ENCODE assay signal across 8 mouse cellular contexts in genomic region chr10:11361985-11362692, GRCm38 (mm10). TPM values are rescaled to one million over a fixed set of nuclear protein-coding genes. Genes with fewer than 3 reads are reported as not detected.
DNase-seq lines count a peak whose midpoint lies in the region; ATAC-seq lines count a peak whose summit lies in the region.
"Had no signal": no experiment of that assay in that cellular context is flagged by ENCODE, and none has a peak within 500 bp of the region (broad histone marks: within the 10 kb centered on the region; RNA-seq: fewer than 3 reads in every experiment).

No protein-coding gene starts in this region.

- H3K4me3 ChIP-seq in kidney, embryonic 15.5 days (replicated peaks) = no peak overlapping the region
- H3K4me3 ChIP-seq in forebrain, embryonic 13.5 days = no peak overlapping the region
- H3K4me3 ChIP-seq: limb, embryonic 15.5 days had no signal

- no peaks in the 10 kb centered on the region for H3K4me1 ChIP-seq in kidney, embryonic 15.5 days
- H3K4me1 ChIP-seq in forebrain, embryonic 13.5 days = no peaks in the 10 kb centered on the region
- H3K4me1 ChIP-seq: limb, embryonic 15.5 days had no signal

- ATAC-seq in kidney, embryonic 15.5 days (replicated peaks; ENCODE audit: low FRiP score) = no peak; the same call in 1 of the 2 replicates
- peak; percentile 73 for ATAC-seq in forebrain, embryonic 13.5 days

- no peak overlapping the region for H3K9ac ChIP-seq in kidney, embryonic 15.5 days
- no peak overlapping the region for H3K9ac ChIP-seq in forebrain, embryonic 13.5 days
- H3K9ac ChIP-seq: limb, embryonic 15.5 days had no signal

- no peaks in the 10 kb centered on the region for H3K36me3 ChIP-seq in kidney, embryonic 15.5 days
- no peaks in the 10 kb centered on the region for H3K36me3 ChIP-seq in forebrain, embryonic 13.5 days (ENCODE audit: poor library complexity, severe bottlenecking)
- H3K36me3 ChIP-seq: limb, embryonic 15.5 days had no signal

- peak; percentile 57 for DNase-seq in kidney, adult 9 months
- DNase-seq in A20 (ENCODE audit: low read depth, low spot score) (peak; percentile 47), MEL-GATA-1-ER (ENCODE audit: extremely low read depth, low read depth) (peak; percentile 36)
- DNase-seq in lung, postnatal 36 days = peak; percentile 71
- no peak for DNase-seq in testis, postnatal 10 days (ENCODE audit: low spot score)

- 65% methylated on average over 5 of the region's 5 CpGs for WGBS in kidney, embryonic 15.5 days
- WGBS in forebrain, embryonic 13.5 days = 63% methylated on average over 5 of the region's 5 CpGs

- H3K27me3 ChIP-seq in kidney, embryonic 15.5 days = no peaks in the 10 kb centered on the region
- no peaks in the 10 kb centered on the region for H3K27me3 ChIP-seq in forebrain, embryonic 13.5 days
- H3K27me3 ChIP-seq: limb, embryonic 15.5 days had no signal

- H3K9me3 ChIP-seq in kidney, embryonic 15.5 days (replicated peaks) = peaks cover 4% of the 10 kb centered on the region; the same call in 1 of the 2 replicates
- H3K9me3 ChIP-seq in forebrain, embryonic 13.5 days (replicated peaks) = no peaks in the 10 kb centered on the region
- H3K9me3 ChIP-seq: limb, embryonic 15.5 days had no signal

- H3K4me2 ChIP-seq in kidney, embryonic 15.5 days = no peak overlapping the region
- no peak overlapping the region for H3K4me2 ChIP-seq in forebrain, embryonic 13.5 days
- H3K4me2 ChIP-seq: limb, embryonic 15.5 days had no signal

- no peak overlapping the region for H3K27ac ChIP-seq in kidney, embryonic 15.5 days
- no peak overlapping the region for H3K27ac ChIP-seq in forebrain, embryonic 13.5 days
- H3K27ac ChIP-seq: limb, embryonic 15.5 days had no signal

RNA-seq across cellular contexts. Expression of gene Epm2a, which starts 18.9 kb away (rescaled TPM):
- 0.24 and 0.25 TPM in 2 replicates for polyA plus RNA-seq in kidney, embryonic 15.5 days (2015; fragmentation: Nextera tagmentation; extraction: Ambion mirVana)
- 0.30 and 0.36 TPM in 2 replicates for polyA plus RNA-seq in forebrain, embryonic 13.5 days (2015; fragmentation: Nextera tagmentation; extraction: Ambion mirVana)
